Mouse (Mus musculus): ENCODE results near the gene Tigd3. TPM values are rescaled to one million over a fixed set of nuclear protein-coding genes. Genes with fewer than 3 reads are reported as not detected.

The Tigd3 gene
- total and polyA plus RNA-seq, 2 experiments from 2014 or later = 0.85 to 3.3 TPM

DNA sequence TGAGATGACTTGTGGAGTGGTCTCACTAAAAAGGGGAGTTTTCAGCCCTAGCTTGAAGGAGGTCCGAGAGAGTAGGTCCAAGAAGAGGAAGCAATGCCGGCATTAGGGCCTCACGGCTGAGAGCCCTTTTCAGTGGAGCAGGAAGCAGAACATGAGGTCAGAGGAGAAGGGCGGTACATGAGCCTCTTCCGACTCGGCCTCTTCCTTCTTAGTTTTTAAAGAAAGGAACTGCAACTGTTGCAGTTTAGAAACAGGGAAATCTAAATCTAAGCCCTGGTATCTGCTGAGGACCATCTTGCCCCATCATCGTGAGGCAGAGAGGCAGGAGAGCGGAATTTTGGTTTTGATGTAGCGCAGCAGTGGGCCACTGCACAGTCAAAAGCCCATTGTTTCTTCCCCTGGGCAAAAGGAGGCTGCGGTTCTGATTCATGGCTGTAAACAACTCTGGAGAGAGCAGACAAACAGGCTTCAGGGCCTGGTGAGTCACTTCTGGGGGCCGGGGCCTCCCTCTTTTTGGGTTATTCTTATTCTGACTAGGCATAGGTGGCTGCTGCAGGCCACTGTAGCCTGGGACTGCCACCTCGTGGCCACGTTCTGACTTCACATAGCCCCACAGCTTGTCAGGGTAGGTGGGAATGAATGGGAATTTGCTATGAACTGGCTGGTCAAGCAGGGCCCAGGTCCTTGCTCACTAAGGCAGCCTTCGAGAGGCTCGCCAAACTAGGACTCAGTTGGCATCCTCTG is 16.2 kb downstream of the Tigd3 start, which contains the start of gene Slc25a45:
Gene Slc25a45, plus strand, starts transcription at position 191 of the 744 bp plus-strand sequence.
- DNase-seq (ENCODE audit: low spot score) (peak; percentile 76), ATAC-seq (ENCODE audit: insufficient read depth, low read depth) (peak; percentile 77)
- TF ChIP-seq CTCF (IDR thresholded peaks at IDR 0.05; ENCODE audit: low read depth) (peak; percentile 92), EP300 (IDR thresholded peaks at IDR 0.05; ENCODE audit: low read depth) (0 out of 2 replicates have a peak, but pooled peaks have one; percentile 26)
- H3K9me3 ChIP-seq (replicated peaks; ENCODE audit: control insufficient read depth, low read length) = no peaks in the 10 kb centered on the region
- H3K4me1 ChIP-seq (ENCODE audit: control insufficient read depth, insufficient read depth) = 0 out of 2 replicates have a peak, but pooled peaks cover 6% of the 10 kb centered on the region
- 36% methylated on average over 15 of the region's 15 CpGs for WGBS
- peak within 1 kb of the TSS; percentile 30 for H3K4me3 ChIP-seq (ENCODE audit: low read depth, low read length)
- H3K27ac ChIP-seq (ENCODE audit: low read depth) = peak within 1 kb of the TSS; percentile 91
- no peaks in the 10 kb centered on the region for H3K27me3 ChIP-seq (ENCODE audit: control insufficient read depth, insufficient read depth, low read length)
- H3K36me3 ChIP-seq (replicated peaks; ENCODE audit: control insufficient read depth, insufficient read depth, low read length) = no peaks in the 10 kb centered on the region
- H3K4me2 ChIP-seq (ENCODE audit: low read depth, low read length) = peak within 1 kb of the TSS; percentile 52
- H3K9ac ChIP-seq (replicated peaks; ENCODE audit: low read depth, low read length) = peak within 1 kb of the TSS; percentile 47

DNA sequence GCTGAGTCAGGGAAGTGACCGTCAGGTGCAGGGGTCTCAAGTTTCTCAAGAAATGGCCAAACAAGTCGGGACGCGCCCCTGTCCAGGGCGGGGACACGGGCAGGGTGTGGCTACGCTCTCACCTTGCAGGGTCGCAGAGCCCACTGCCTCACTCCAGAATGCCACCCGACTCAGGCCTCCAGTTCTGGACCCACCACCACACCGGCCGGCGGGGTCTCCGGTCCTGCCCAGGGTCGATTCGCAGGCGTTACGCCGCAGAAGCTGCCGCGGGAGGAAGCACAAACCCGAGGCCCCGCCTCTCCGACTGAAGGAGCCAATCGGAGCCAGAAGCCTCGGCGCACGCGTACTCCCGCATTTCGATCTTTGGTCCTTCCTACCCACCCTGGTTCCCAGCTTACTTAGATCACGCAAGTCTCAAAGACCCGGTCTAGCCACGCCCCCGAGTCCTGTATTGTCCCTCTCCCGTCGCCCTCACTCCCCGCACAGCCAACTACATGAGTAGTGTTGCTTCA is 18.9 kb downstream of the Tigd3 start, which contains the start of gene Frmd8:
Gene Frmd8, minus strand, starts transcription at position 306 of the 512 bp plus-strand sequence.
- peak within 1 kb of the TSS; percentile 22 for H3K27ac ChIP-seq (ENCODE audit: low read depth)
- no peaks in the 10 kb centered on the region for H3K27me3 ChIP-seq (ENCODE audit: control insufficient read depth, insufficient read depth, low read length)
- peak within 1 kb of the TSS; percentile 83 for H3K4me3 ChIP-seq (ENCODE audit: low read depth, low read length)
- ATAC-seq (ENCODE audit: insufficient read depth, low read depth) = peak; percentile 76
- WGBS = under 1% methylated on average over 37 of the region's 37 CpGs
- peak within 1 kb of the TSS; percentile 81 for H3K9ac ChIP-seq (replicated peaks; ENCODE audit: low read depth, low read length)
- peak; percentile 97 for DNase-seq (ENCODE audit: low spot score)
- H3K4me2 ChIP-seq (ENCODE audit: low read depth, low read length) = peak within 1 kb of the TSS; percentile 94
- H3K36me3 ChIP-seq (replicated peaks; ENCODE audit: control insufficient read depth, insufficient read depth, low read length) = 0 out of 2 replicates have a peak, but pooled peaks cover 4% of the 10 kb centered on the region
- no peaks in the 10 kb centered on the region for H3K9me3 ChIP-seq (replicated peaks; ENCODE audit: control insufficient read depth, low read length)
- TF ChIP-seq CTCF (IDR thresholded peaks at IDR 0.05; ENCODE audit: low read depth) (no peak), EP300 (IDR thresholded peaks at IDR 0.05; ENCODE audit: low read depth) (no peak)
- H3K4me1 ChIP-seq (ENCODE audit: control insufficient read depth, insufficient read depth) = peaks cover 19% of the 10 kb centered on the region

DNA sequence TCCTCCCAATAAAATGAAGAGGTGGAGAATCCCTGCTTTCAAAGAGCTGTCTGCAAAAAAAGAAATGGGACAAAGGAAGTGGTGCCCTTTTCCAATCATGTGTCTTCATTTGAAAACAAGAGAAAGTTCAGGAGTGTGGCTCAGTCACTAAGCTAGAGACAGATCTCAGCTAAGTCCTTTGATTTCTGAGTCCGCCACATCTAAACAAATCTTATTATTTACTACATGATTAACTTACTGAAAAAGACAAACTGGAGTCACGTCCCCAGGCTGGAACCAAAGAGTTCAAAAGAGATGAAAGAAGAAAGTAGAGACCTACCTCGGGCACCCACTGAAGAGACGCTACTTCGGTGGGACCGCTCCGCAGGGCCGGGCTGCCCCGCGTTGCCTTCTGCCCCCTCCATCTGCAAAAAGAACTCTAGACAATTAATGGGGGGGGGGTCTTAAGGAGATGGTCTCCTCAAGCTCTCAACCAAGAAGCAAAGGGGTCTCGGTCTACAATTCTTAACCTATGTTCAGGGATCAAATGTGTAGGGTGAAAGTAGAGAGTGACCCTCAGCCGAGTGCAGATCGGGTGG is 19.5 kb downstream of the Tigd3 start:
- Histone ChIP-seq H3K27ac (ENCODE audit: low read depth) (peak overlapping the region; percentile 22; the same call in 1 of the 2 replicates), H3K27me3 (ENCODE audit: control insufficient read depth, insufficient read depth, low read length) (no peaks in the 10 kb centered on the region), H3K4me1 (ENCODE audit: control insufficient read depth, insufficient read depth) (peaks cover 19% of the 10 kb centered on the region), H3K36me3 (replicated peaks; ENCODE audit: control insufficient read depth, insufficient read depth, low read length) (0 out of 2 replicates have a peak, but pooled peaks cover 9% of the 10 kb centered on the region), H3K9ac (replicated peaks; ENCODE audit: low read depth, low read length) (peak overlapping the region; percentile 81), H3K4me2 (ENCODE audit: low read depth, low read length) (peak overlapping the region; percentile 94), H3K4me3 (ENCODE audit: low read depth, low read length) (peak overlapping the region; percentile 83), H3K9me3 (replicated peaks; ENCODE audit: control insufficient read depth, low read length) (no peaks in the 10 kb centered on the region)
- DNase-seq (ENCODE audit: low spot score) = no peak
- ATAC-seq (ENCODE audit: insufficient read depth, low read depth) = no peak
- TF ChIP-seq EP300 (IDR thresholded peaks at IDR 0.05; ENCODE audit: low read depth) = no peak
- TF ChIP-seq CTCF (IDR thresholded peaks at IDR 0.05; ENCODE audit: low read depth) = no peak
- WGBS = 6% methylated on average over 13 of the region's 13 CpGs

DNA sequence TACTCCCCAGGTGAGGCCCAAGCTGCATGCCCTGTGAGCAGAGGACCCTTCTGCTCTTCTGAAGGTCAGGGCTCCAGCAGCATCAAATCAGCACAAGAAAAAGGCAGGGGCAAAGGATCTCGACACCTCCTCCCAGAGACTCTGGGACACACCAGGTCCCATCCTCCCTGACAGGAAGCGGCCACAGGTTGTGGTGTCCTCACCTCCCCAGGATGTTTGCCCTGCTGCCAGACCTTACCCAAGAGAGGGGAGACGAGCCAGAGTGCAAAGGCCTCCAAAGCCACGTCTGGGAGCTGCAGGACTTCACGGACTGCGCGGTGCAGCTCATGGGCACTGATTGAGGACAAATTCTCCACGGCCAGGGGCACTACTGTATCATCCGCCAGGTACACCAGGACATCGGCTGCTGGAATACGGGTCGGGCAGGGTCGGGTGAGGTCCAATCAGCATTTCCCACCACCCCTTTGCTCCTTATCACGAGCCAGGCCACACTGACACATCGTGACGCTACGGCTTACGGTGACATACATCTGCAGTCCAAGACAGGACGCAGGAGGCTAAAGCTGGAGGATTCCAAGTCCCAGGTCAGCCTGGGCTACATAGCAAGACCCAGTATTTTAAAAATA is 20.9 kb downstream of the Tigd3 start:
- DNase-seq (ENCODE audit: low spot score) (no peak), ATAC-seq (ENCODE audit: insufficient read depth, low read depth) (no peak)
- Histone ChIP-seq H3K9ac (replicated peaks; ENCODE audit: low read depth, low read length) (no peak overlapping the region), H3K4me1 (ENCODE audit: control insufficient read depth, insufficient read depth) (peaks cover 13% of the 10 kb centered on the region), H3K4me3 (ENCODE audit: low read depth, low read length) (no peak overlapping the region), H3K36me3 (replicated peaks; ENCODE audit: control insufficient read depth, insufficient read depth, low read length) (peaks cover 24% of the 10 kb centered on the region), H3K4me2 (ENCODE audit: low read depth, low read length) (peak overlapping the region; percentile 94; the same call in 1 of the 2 replicates), H3K27ac (ENCODE audit: low read depth) (no peak overlapping the region), H3K9me3 (replicated peaks; ENCODE audit: control insufficient read depth, low read length) (no peaks in the 10 kb centered on the region), H3K27me3 (ENCODE audit: control insufficient read depth, insufficient read depth, low read length) (no peaks in the 10 kb centered on the region)
- 69% methylated on average over 19 of the region's 19 CpGs for WGBS
- TF ChIP-seq CTCF (IDR thresholded peaks at IDR 0.05; ENCODE audit: low read depth) (no peak), EP300 (IDR thresholded peaks at IDR 0.05; ENCODE audit: low read depth) (no peak)

DNA sequence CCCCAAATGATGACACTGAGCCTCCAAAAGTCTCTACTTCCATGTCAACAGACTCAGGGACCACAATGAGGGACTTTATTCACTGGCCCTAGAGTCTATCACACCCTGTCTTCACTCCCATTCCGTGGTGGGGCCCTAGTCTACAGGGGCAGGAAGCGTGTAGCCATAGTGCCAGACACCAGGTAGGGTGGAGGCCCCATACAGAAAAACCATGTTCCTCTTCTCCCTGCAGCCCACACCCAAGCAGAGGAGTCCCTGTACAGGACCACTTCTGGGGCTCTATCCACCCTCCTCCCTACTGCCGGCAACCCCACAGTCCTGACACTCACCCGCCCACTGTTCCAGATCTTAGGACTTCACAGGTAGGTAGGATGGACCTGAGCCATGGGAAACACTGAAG is 21.4 kb downstream of the Tigd3 start:
- H3K4me2 ChIP-seq (ENCODE audit: low read depth, low read length) = no peak overlapping the region
- 78% methylated on average over 4 of the region's 4 CpGs for WGBS
- H3K36me3 ChIP-seq (replicated peaks; ENCODE audit: control insufficient read depth, insufficient read depth, low read length) = peaks cover 29% of the 10 kb centered on the region
- DNase-seq (ENCODE audit: low spot score) (no peak), ATAC-seq (ENCODE audit: insufficient read depth, low read depth) (no peak)
- H3K9me3 ChIP-seq (replicated peaks; ENCODE audit: control insufficient read depth, low read length) = no peaks in the 10 kb centered on the region
- no peak for TF ChIP-seq EP300 (IDR thresholded peaks at IDR 0.05; ENCODE audit: low read depth)
- TF ChIP-seq CTCF (IDR thresholded peaks at IDR 0.05; ENCODE audit: low read depth) = no peak
- peaks cover 13% of the 10 kb centered on the region for H3K4me1 ChIP-seq (ENCODE audit: control insufficient read depth, insufficient read depth)
- no peak overlapping the region for H3K9ac ChIP-seq (replicated peaks; ENCODE audit: low read depth, low read length)
- H3K27ac ChIP-seq (ENCODE audit: low read depth) = no peak overlapping the region
- H3K27me3 ChIP-seq (ENCODE audit: control insufficient read depth, insufficient read depth, low read length) = no peaks in the 10 kb centered on the region
- H3K4me3 ChIP-seq (ENCODE audit: low read depth, low read length) = no peak overlapping the region
